Mouse (Mus musculus) forebrain, embryonic 16.5 days (tissue): ENCODE data around the gene Lmtk2. TPM values are rescaled to one million over a fixed set of nuclear protein-coding genes. Genes with fewer than 3 reads are reported as not detected.

Source experiments
- ATAC-seq: fragments of 200-750 bp; cut with Nextera tagmentation; 2 replicates; pipeline ENCODE4 v1.8.0; 2017; ENCODE audit warnings: mild to moderate bottlenecking, moderate library complexity
- H3K27ac ChIP-seq: fragments of 300-500 bp; sonication (generic); 2 replicates; pipeline ENCODE4 v1.5.1; 2014; ENCODE audit warnings: low read length, control low read depth
- H3K27me3 ChIP-seq: fragments of 300-500 bp; sonication (generic); replicated peaks from 2 replicates; pipeline ENCODE4 v1.6.1; 2014; ENCODE audit warnings: low read length; ENCODE audit not compliant: control insufficient read depth, insufficient read depth
- H3K36me3 ChIP-seq: fragments of 300-500 bp; sonication (generic); 2 replicates; pipeline ENCODE4 v1.6.1; 2014; ENCODE audit not compliant: control insufficient read depth, insufficient read depth
- H3K4me1 ChIP-seq: fragments of 300-500 bp; sonication (generic); replicated peaks from 2 replicates; pipeline ENCODE4 v1.6.1; 2014; ENCODE audit warnings: low read length; ENCODE audit not compliant: control insufficient read depth, insufficient read depth
- H3K4me2 ChIP-seq: fragments of 300-500 bp; sonication (generic); 2 replicates; pipeline ENCODE4 v1.6.1; 2014; ENCODE audit warnings: mild to moderate bottlenecking, low read length, control low read depth
- H3K4me3 ChIP-seq: fragments of 300-500 bp; sonication (generic); replicated peaks from 2 replicates; pipeline ENCODE4 v1.5.1; 2014; ENCODE audit warnings: mild to moderate bottlenecking, low read length, control low read depth
- H3K9ac ChIP-seq: fragments of 300-500 bp; sonication (generic); replicated peaks from 2 replicates; pipeline ENCODE4 v1.6.1; 2014; ENCODE audit warnings: low read depth, low read length, control low read depth
- H3K9me3 ChIP-seq: fragments of 300-500 bp; sonication (generic); 2 replicates; pipeline ENCODE4 v1.6.1; 2016; ENCODE audit warnings: low read length; ENCODE audit not compliant: control insufficient read depth
- WGBS: fragments of 180-500 bp; shearing (Covaris S2); extraction: QIAGEN DNeasy Blood & Tissue Kit; methylation state at CpG from one replicate; pipeline ENCODE4 v1.1.7; 2014; 5-methylcytosine and 5-hydroxymethylcytosine counted together
- polyA plus RNA-seq: library from polyadenylated mRNA; unstranded; fragments of >200 nt; fragmentation: Nextera tagmentation; extraction: Ambion mirVana; gene quantifications from 2 replicates; pipeline ENCODE4 v1.2.1, GENCODE M21; 2015

The Lmtk2 gene
- polyA plus RNA-seq, 1 experiment from 2014 or later: 9.4 TPM

GRCm38 (mm10) chr5:144194416-144194815 is 94.2 kb downstream of the Lmtk2 start:
- Histone ChIP-seq H3K4me1 (peaks cover 5% of the 10 kb centered on the region), H3K27me3 (no peaks in the 10 kb centered on the region), H3K9me3 (no peaks in the 10 kb centered on the region), H3K36me3 (0 out of 2 replicates have a peak, but pooled peaks cover 4% of the 10 kb centered on the region), H3K4me2 (no peak overlapping the region), H3K27ac (no peak overlapping the region), H3K9ac (no peak overlapping the region), H3K4me3 (no peak overlapping the region)
- WGBS: 86% methylated on average over 7 of the region's 7 CpGs
- no peak for ATAC-seq

- no peak overlapping the region for H3K9ac ChIP-seq
- no peak for ATAC-seq
- no peaks in the 10 kb centered on the region for H3K4me1 ChIP-seq
- H3K4me2 ChIP-seq: no peak overlapping the region
- no peaks in the 10 kb centered on the region for H3K9me3 ChIP-seq
- no peak overlapping the region for H3K27ac ChIP-seq
- no peak overlapping the region for H3K4me3 ChIP-seq
- H3K27me3 ChIP-seq: no peaks in the 10 kb centered on the region
- 88% methylated on average over 8 of the region's 8 CpGs for WGBS
- 0 out of 2 replicates have a peak, but pooled peaks cover 4% of the 10 kb centered on the region for H3K36me3 ChIP-seq
These were observed 95.3 kb downstream of the Lmtk2 start for GRCm38 (mm10) chr5:144195567-144195966.

GRCm38 (mm10) chr5:144200616-144201015 is 100.4 kb downstream of the Lmtk2 start:
- H3K9me3 ChIP-seq: peaks cover 5% of the 10 kb centered on the region; the same call in 1 of the 2 replicates
- WGBS: 69% methylated on average over 11 of the region's 11 CpGs
- no peaks in the 10 kb centered on the region for H3K4me1 ChIP-seq
- H3K4me3 ChIP-seq: no peak overlapping the region
- H3K36me3 ChIP-seq: peaks cover 24% of the 10 kb centered on the region
- H3K9ac ChIP-seq: no peak overlapping the region
- ATAC-seq: no peak
- no peak overlapping the region for H3K4me2 ChIP-seq
- H3K27me3 ChIP-seq: no peaks in the 10 kb centered on the region
- no peak overlapping the region for H3K27ac ChIP-seq

- Histone ChIP-seq H3K36me3 (peaks cover 25% of the 10 kb centered on the region), H3K4me1 (no peaks in the 10 kb centered on the region), H3K9me3 (peaks cover 5% of the 10 kb centered on the region; the same call in 1 of the 2 replicates), H3K27ac (no peak overlapping the region), H3K9ac (no peak overlapping the region), H3K4me3 (no peak overlapping the region), H3K27me3 (no peaks in the 10 kb centered on the region), H3K4me2 (no peak overlapping the region)
- WGBS: 97% methylated on average over 6 of the region's 6 CpGs
- no peak for ATAC-seq
These were observed 102.2 kb downstream of the Lmtk2 start for GRCm38 (mm10) chr5:144202430-144202829.

- Histone ChIP-seq H3K4me1 (no peaks in the 10 kb centered on the region), H3K4me2 (no peak overlapping the region), H3K27ac (no peak overlapping the region), H3K9ac (no peak overlapping the region), H3K36me3 (peaks cover 25% of the 10 kb centered on the region), H3K9me3 (peaks cover 5% of the 10 kb centered on the region; the same call in 1 of the 2 replicates), H3K27me3 (no peaks in the 10 kb centered on the region), H3K4me3 (no peak overlapping the region)
- WGBS: 86% methylated on average over 10 of the region's 10 CpGs
- ATAC-seq: no peak
These were observed 103.2 kb downstream of the Lmtk2 start for GRCm38 (mm10) chr5:144203398-144203959.

- H3K4me3 ChIP-seq: no peak overlapping the region
- H3K27ac ChIP-seq: no peak overlapping the region
- 91% methylated on average over 12 of the region's 12 CpGs for WGBS
- no peak overlapping the region for H3K4me2 ChIP-seq
- peaks cover 22% of the 10 kb centered on the region for H3K36me3 ChIP-seq
- H3K4me1 ChIP-seq: no peaks in the 10 kb centered on the region
- ATAC-seq: no peak
- no peaks in the 10 kb centered on the region for H3K27me3 ChIP-seq
- peaks cover 5% of the 10 kb centered on the region; the same call in 1 of the 2 replicates for H3K9me3 ChIP-seq
- H3K9ac ChIP-seq: no peak overlapping the region
These were observed 104.1 kb downstream of the Lmtk2 start for GRCm38 (mm10) chr5:144204303-144204702.

GRCm38 (mm10) chr5:144204911-144205310 is 104.7 kb downstream of the Lmtk2 start:
- Histone ChIP-seq H3K9ac (no peak overlapping the region), H3K27ac (no peak overlapping the region), H3K27me3 (no peaks in the 10 kb centered on the region), H3K9me3 (peaks cover 5% of the 10 kb centered on the region; the same call in 1 of the 2 replicates), H3K36me3 (peaks cover 28% of the 10 kb centered on the region), H3K4me1 (no peaks in the 10 kb centered on the region), H3K4me2 (no peak overlapping the region), H3K4me3 (no peak overlapping the region)
- WGBS: 52% methylated on average over 10 of the region's 10 CpGs
- ATAC-seq: no peak

- Histone ChIP-seq H3K36me3 (peaks cover 37% of the 10 kb centered on the region), H3K4me3 (no peak overlapping the region), H3K4me2 (no peak overlapping the region), H3K9me3 (peaks cover 5% of the 10 kb centered on the region; the same call in 1 of the 2 replicates), H3K9ac (no peak overlapping the region), H3K4me1 (no peaks in the 10 kb centered on the region), H3K27ac (no peak overlapping the region), H3K27me3 (no peaks in the 10 kb centered on the region)
- 92% methylated on average over 15 of the region's 15 CpGs for WGBS
- no peak for ATAC-seq
These were observed 105.8 kb downstream of the Lmtk2 start for GRCm38 (mm10) chr5:144206069-144206468.

GRCm38 (mm10) chr5:144207478-144207877 is 107.2 kb downstream of the Lmtk2 start:
- Histone ChIP-seq H3K9me3 (peaks cover 2% of the 10 kb centered on the region; the same call in 1 of the 2 replicates), H3K4me2 (no peak overlapping the region), H3K27ac (no peak overlapping the region), H3K4me1 (no peaks in the 10 kb centered on the region), H3K4me3 (no peak overlapping the region), H3K9ac (no peak overlapping the region), H3K36me3 (peaks cover 42% of the 10 kb centered on the region), H3K27me3 (no peaks in the 10 kb centered on the region)
- no peak for ATAC-seq
- 50% methylated on average over 11 of the region's 11 CpGs for WGBS

- no peaks in the 10 kb centered on the region for H3K27me3 ChIP-seq
- H3K9ac ChIP-seq: no peak overlapping the region
- H3K4me2 ChIP-seq: no peak overlapping the region
- H3K4me3 ChIP-seq: no peak overlapping the region
- H3K27ac ChIP-seq: no peak overlapping the region
- H3K36me3 ChIP-seq: peaks cover 32% of the 10 kb centered on the region
- ATAC-seq: no peak
- no peaks in the 10 kb centered on the region for H3K9me3 ChIP-seq
- no peaks in the 10 kb centered on the region for H3K4me1 ChIP-seq
- 30% methylated on average over 7 of the region's 7 CpGs for WGBS
These were observed 114.2 kb downstream of the Lmtk2 start for GRCm38 (mm10) chr5:144214453-144214852.
